Mouse (Mus musculus) CH12.LX (cell line): ENCODE data around the gene Pbx1.

ENCODE experiments used
- CTCF ChIP-seq, 2 experiments: IDR thresholded peaks in 1 of 2; conservative IDR thresholded peaks in 1 of 2; 2 replicates each; pipeline ENCODE4 v1.5.1; 2011 to 2012; ENCODE audit warnings: low read depth in 2 of 2, low read length in 2 of 2, improper control_type of control experiment in 1 of 2, inconsistent platforms in 1 of 2, mild to moderate bottlenecking in 1 of 2, moderate library complexity in 1 of 2
- PAX5 ChIP-seq: IDR thresholded peaks from 2 replicates; pipeline ENCODE4 v1.6.1; 2012; ENCODE audit warnings: low read length, inconsistent platforms, mixed read lengths
- POLR2A ChIP-seq: IDR thresholded peaks from 2 replicates; pipeline ENCODE4 v1.6.1; 2011; ENCODE audit warnings: low read depth, mild to moderate bottlenecking, improper control_type of control experiment, low read length
- ZMIZ1 ChIP-seq: IDR thresholded peaks from 2 replicates; pipeline ENCODE4 v1.6.1; 2012; ENCODE audit warnings: low read depth, mild to moderate bottlenecking, inconsistent platforms, low read length, improper control_type of control experiment

GRCm38 (mm10) chr1:168382106-168382822 lies 49.8 kb downstream of the Pbx1 start:
- TF ChIP-seq ZMIZ1 (no peak), PAX5 (no peak), POLR2A (no peak), CTCF (conservative IDR thresholded peaks at IDR 0.05 in 1 of 2, IDR thresholded peaks at IDR 0.05 in 1 of 2; ENCODE audit: low read depth in 2 of 2, low read length in 2 of 2) (no peak)
